Mouse (Mus musculus): Measurements from ENCODE around the gene Kdelc2. TPM values are rescaled to one million over a fixed set of nuclear protein-coding genes. Genes with fewer than 3 reads are reported as not detected.

Kdelc2 gene
- polyA plus RNA-seq, 1 experiment = 14.1 TPM

Other genes starting within 250 kb of the Kdelc2 start
- gene Ddx10, start 136.0 kb upstream of the Kdelc2 start, polyA plus RNA-seq (2012; rRNA removed) = 11.6 and 12.1 TPM in 2 replicates
- 0.91 and 1.1 TPM in 2 replicates for gene Exph5, start 82.4 kb upstream of the Kdelc2 start, polyA plus RNA-seq (2012; rRNA removed)
- gene 4930550C14Rik, start 18.3 kb downstream of the Kdelc2 start, polyA plus RNA-seq (2012; rRNA removed) = 1.1 and 1.7 TPM in 2 replicates
- gene Atm, start 152.7 kb downstream of the Kdelc2 start, polyA plus RNA-seq (2012; rRNA removed) = 8.6 and 12.0 TPM in 2 replicates
- 7.0 and 7.6 TPM in 2 replicates for gene Npat, start 153.0 kb downstream of the Kdelc2 start, polyA plus RNA-seq (2012; rRNA removed)
- gene Acat1, start 226.4 kb downstream of the Kdelc2 start, polyA plus RNA-seq (2012; rRNA removed) = 64.8 and 66.3 TPM in 2 replicates